Mouse (Mus musculus): Measurements from ENCODE around the gene Insc. TPM values are rescaled to one million over a fixed set of nuclear protein-coding genes. Genes with fewer than 3 reads are reported as not detected.

Gene Insc
- total RNA-seq, 2 experiments from 2014 or later: 1.3 TPM

DNA sequence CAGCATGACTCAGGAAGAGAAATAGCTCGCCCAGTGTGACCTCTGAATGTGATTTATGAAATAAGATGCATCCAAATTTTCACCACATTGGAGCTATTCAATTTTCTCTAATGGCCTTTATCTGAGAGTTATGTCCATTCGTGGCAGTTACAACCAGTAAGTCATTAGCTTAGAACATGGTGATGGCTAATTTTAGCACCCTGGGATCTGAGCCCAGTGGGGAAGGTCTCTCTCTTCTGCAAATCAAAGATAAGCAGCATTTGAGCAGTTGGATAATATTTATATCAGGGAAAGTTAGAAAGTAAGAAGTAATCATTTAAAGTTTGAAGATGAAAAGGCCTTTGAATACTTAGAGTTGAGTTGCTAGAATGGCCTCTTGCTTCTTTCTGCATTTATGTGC is 19.2 kb downstream of the Insc start:
- peak; percentile 29 to 30 for DNase-seq

DNA sequence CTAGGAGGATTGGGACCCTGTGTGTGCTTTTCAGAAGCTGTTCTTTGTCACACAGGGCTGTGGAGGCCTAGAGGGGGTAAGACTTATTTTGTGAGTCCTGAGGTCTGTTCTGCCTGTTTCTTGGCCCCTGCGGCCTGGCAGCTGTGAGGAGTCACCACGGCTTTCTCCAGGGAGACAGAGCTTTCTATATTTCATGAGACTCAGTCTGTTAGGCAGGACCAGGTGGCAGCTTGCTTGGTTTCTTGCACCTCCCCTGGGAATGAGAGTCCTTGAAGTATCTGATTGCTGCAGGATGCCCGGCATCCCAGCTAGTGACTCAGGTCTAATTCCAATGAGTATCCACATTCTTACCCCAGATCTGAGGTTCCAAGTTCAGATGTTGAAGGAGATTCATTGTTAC is 21.8 kb downstream of the Insc start:
- DNase-seq: no peak

DNA sequence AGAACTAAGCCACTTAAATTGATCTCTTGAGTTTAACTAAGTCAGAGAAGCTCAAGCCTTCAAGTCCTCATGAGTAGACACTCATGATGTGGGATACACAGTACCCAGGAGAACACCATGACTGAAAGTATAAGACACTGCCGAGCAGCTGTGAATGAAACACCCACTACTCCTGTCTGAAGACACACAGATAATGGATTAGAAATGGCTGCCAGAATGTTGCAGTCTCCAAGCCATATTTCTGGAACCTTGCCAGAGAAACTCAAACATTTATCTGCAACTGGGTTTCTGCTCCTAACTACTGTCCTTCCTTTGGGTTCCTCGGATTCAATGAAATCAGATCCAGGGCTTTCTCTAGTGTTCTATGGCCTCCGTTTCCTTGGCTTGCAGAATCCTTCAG is 23.0 kb downstream of the Insc start:
- no peak for DNase-seq

DNA sequence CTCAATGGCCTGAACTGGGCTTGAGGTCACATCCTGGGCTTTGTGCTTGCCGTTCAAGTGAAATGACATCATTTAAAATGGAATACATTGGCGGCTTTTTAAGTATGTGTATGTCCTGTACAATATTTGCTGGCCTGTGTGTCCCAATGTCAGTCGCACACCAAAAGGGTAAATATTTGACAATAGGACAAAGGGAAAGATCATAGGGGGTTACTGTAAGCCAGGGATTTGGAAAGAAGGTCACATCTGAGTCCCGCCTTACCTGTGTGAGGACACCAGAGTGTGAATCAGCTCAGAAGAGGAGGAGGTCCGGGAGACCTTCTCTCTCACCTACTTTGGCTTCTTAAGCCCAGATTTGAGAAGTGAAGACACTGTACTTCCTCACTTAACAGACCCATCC is 25.0 kb downstream of the Insc start:
- no peak for DNase-seq

DNA sequence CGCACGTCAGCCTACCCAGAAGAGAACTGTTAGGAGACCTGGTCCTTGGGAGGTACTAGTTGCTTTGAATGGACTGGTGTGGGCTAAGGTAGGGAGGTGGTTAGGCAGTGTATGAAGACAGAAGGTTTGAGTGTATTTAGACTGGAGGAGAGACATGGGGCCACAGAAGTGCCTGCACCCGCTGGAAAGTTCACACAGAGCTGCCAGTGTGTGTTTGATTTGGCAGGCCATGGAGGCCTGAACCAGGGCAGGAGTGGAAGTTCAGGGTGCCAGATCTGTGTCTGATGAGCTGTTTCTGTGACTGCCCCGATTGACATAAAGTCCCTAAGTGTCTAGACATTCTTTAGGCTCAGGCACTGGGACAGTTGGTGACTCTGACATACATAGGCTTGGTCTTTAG is 25.5 kb downstream of the Insc start:
- DNase-seq: no peak

DNA sequence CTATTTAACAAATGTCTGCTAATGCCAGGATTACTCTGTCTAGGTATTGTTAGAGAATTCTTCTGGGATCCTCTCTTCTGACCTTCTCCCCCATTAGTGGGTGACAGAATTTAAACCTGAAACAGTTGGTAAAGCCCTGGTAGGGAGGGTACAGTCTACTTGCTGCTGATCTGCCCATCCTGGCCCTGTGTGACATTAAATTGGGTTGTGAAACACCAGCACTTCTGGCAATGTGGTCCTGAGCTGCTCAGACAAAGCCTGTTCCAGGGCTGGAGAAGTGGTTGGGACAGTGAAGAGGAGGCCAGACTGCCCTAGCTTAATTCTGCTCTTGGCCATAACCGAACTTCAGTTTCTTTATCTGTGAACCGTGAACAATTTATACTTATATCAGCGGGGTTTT is 27.1 kb downstream of the Insc start:
- no peak for DNase-seq

DNA sequence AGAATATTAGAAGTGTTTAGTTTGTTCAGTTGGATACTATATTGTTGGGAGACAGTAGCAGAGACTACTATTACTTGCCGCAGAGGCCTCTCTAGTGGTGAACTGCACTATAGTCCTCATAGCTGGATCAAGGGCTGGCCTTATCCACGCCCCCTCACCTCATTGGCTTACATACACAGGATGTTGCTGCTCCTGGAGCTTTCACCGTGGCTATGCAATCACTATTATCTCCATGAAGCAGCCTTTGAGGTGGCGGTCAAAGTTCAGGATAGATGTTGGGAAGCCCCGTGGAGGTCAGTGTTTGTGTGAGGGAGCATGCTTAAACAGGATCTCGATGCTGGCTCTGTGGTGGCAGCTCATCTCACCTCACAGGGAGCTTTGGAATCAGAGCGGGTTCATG is 28.3 kb downstream of the Insc start:
- no peak for DNase-seq

DNA sequence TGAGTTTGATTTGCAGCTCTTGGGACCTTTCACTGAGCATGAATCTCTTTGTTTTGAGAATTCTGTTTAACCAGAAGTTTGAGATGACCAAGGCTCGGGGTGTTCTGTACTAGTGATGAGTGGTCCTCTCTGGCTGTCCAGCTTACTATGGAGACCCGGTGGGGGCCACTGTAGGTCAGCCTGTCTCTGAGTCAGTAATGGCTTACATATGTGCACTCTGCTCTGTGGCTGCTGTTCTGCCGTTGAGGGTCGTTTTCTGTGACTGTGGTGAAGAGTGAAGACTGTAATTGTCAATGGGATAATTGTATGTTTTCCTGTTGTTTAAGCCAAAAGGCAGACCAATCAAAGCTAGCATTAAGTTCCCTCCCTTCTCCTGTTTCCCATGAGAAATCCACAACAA is 30.3 kb downstream of the Insc start:
- no peak for DNase-seq

DNA sequence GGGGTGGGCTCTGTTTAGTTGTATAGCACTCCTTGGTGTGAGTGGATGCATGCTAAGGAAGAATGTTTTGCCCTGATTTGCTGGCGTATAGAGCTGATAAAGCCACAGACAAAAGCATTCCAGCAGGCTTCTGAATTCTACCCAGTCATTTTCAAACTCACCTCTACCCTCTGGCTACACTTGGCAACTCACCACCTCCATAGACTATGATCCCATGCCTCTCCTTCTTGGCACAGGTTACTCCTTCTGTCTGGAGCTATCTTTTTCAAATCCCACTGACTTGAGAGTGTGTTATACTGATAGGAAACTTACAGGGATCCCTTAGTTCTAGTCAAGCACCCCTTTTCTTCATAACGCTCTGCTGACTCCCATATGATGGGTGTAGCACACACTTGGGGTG is 32.4 kb downstream of the Insc start:
- DNase-seq: no peak

DNA sequence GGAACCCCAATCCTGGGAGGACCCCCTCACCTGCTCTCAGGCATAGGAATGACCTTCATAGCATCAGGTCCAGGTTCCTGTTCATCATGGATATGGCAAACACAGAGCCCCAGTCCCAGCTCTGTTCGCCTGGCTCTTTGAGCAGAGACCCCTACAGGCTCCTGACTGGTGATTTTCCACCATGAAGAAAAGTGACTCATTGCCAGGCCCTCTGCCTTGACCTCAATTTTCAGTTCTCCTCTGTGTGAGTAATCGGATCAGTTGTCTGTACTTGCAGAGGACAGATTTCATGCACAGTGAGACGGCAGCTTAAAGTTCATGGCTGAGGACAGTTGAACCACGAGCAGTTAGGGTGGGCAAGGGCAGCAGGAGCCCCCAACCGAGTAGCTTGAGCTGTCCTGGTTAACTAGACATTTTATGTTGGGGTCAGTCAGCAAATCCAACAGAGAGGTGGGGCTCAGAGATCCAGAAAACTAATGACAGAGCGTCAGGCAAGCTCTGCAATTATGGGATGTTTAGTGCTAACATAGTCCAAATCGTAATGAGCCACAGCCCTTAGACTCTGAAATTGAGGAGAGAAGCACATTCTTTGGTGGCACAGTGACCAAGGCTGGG is 34.8 kb downstream of the Insc start:
- peak; percentile 60 to 71 for DNase-seq

DNA sequence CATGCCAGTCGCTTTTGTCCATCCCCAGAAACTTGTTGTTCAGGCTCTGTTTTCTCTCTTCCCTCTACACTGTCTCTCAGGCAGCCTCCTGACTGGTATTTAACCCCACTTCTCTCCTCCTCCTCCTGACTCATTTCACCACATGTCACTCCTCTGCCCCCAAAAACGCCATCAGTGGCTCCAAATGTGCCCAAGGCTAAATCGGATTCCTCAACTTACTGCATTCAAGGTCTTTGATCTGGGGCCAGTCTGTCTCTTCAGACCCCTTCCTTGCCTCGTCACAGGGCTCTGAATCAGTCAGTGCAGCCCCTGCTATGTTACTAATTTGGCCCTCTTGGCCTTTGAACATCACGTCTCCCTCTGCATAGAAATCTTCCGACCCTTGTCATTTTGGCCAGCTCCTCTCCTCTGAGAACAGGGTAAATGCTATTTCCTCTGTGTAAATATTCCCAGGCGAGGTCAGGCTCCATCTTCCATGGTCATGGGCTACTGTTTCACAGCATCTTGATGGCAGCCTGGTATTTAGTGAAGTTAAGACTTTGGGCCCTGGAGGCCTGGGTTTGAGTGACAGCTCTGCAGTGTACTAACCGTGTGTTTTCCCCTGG is 35.7 kb downstream of the Insc start:
- peak; percentile 40 to 42 for DNase-seq

DNA sequence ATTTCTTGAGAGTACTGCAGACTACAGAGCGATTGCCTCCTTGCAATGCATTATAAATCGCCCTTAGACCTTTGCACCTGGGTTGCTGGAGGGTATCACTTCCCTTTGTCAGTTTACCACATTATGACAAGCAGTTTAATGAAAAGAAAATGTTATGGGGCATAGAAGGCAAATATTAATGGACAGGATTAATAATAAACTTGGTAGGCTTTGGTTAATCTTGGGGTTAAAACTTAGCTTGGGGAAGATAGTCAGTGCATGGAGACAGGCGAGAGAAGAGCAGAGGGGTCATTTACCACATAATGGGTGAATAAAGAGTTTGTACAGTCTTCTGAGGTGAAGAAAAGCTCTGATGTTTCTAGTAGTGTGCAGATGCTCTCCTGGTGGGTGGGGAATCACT is 39.8 kb downstream of the Insc start:
- DNase-seq: no peak

DNA sequence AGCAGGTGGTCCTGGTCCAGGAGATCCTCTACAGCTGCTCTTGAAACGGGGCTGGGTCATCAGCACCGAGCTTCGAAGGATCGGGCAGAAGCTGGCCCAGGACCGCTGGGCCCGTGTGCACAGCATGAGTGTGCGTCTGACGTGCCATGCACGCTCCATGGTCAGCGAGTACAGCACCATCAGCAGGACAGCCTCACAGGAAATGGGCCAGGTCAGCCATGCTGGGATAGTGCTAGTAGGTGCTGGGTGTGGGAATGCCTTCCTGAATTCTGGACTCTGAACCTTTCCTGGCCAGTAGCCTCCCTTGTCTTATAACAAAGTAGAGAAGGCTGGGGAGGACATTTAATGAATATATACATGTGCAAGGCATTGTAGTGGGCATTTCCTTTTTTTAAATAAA is 47.6 kb downstream of the Insc start:
- DNase-seq: no peak

DNA sequence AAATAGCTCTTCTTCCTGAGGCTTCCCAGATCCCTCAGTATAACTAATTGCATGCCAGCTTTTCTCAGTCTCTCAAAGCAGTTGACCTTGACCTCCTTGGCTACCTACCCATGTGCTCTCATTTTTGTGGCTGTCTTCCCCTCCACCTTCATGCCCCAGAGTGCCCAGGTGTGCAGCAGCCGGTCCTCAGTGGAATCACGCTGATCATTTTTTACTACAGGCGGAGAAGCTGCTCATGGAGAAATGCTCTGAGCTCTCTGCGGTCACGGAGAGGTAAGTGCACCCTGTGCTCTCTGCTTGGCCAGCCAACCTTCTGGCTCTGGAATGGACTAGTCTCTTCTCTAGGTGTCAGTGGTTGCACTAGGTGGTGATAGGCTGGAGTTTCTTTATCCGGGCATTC is 48.5 kb downstream of the Insc start:
- no peak for DNase-seq

DNA sequence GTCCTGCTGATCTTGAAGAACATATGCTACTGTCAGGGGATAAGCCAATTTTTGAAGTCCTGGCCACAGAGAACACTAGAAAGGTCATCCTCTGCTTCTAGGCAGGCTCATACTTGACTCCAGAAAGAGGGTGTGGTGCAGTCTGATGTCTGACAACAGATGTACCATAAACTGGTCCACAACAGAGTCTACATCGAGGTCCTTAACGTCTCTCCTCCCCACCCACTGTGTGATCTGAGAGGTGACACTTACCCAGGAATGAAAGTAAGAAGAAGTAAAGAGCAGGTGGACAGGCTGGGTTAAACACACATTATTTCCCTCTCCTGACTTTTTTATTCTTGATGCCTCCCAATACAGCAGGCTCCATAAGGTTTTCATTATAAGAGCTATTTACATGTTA is 50.9 kb downstream of the Insc start:
- no peak for DNase-seq

DNA sequence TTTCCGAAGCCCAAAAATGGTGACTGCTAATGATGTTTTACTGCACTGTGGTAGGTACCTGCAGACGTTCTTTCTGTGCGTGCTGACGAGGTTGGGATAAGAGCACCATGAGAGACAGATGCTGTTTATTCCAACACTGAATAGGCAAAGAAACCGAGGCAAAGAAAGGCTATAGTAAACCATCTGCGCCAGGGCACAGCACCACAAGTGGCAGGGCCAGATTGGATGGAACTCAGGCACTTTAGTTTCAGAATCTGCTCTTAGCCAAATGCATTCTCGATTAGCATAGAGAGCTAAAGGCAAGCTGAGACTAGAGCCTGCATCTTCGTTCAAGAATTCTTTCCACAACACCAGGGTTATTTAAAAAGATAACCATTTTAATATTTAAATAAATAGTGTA is 59.1 kb downstream of the Insc start:
- DNase-seq: no peak

DNA sequence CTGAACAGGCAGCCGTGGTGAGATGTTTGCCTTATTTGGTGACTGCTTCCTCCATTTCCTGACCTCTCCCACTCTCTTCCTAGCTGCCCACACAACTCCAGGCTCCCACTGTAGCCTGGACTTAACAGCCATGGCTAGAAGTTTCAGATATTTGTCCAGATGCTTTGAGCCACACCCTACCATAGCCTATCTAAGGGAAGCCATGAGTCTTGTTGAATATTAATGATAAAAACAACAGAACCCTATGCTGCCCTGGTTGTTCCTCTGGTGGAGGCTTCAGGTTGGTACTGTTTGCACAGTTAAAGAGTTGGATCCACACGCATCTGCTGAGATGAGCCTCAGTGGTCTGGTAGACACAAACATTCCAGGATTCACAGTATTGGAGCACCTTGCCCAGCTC is 61.8 kb downstream of the Insc start:
- DNase-seq: no peak

DNA sequence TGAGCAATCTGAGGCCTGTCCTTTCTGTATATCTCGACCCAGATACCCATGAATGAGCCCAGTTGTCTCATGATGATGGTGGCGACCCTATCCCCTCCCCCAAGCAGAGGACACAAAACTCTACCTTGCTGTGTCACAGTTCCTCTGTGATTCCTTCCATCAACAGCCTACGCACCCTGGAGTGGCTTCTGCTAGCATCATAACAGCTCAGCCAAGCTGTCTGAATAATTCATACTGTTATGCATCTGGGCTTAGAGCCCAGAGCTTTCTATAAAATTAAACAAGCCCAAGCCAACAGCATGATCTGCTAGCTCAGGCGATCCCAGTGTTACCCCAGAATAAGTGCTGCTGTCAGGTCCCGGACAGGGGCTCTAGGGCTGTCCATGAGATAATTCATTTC is 63.8 kb downstream of the Insc start:
- DNase-seq: no peak

DNA sequence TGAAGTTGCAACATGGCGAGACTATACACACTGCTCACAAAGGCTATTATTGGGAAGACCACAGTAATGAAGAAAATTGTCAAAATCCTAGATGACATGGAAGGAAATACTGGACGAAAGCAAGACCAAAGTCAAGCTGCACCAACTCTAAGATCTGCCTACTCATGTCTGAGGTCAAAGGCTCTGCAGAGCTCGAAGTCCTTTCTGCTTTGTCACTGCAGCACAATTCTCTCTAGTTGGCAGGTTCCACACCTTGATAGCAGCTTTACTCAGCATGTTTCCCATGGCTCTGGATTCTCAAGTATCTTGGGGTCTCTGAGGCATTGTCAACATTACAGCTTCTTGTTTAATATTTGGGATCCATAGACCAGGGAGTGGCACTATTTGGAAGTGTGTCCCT is 64.8 kb downstream of the Insc start:
- no peak for DNase-seq

DNA sequence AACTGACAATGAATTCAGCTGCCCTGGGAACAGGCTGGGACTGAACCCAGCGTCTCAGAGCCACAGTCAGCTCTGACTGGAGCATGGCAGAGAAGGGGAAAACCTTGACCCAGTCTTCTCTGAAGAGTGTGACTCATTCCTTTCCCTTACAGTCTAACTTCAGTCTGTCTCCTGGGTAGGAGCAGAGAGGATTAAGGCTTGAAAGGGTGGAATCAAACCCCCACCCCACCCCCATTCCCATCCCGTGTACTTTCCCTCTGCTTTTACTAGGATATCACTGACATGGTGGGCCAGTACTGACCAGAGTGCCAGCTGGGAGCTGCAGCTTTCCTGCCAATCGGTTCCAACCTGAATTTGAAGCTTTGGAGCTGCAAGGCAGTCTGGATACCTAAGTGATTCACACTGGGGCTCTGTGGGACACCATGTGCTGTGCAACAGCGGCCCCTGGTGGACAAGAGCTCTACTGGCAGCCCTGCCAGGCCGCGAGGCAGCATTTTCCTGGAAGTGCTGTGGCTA is 73.9 kb downstream of the Insc start:
- peak; percentile 91 to 93 for DNase-seq

DNA sequence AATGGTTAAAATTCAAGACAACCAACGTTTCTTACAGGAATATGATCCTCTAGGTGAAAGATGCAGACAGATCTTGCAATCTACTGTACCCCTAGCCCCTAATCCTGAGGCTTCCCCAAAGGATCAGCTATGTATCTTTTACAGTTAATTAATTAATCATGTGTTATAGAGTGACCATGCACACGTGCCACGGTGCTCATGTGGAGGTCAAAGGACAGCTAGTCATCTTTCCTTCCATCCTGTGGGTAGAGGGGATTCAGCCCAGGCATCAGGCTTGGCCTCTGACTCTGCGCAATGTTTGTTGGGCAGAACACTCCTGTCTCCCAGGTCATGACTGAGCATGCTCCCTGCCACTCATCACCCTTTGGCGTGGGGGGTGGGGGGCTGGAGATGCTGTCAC is 74.4 kb downstream of the Insc start:
- DNase-seq: no peak

DNA sequence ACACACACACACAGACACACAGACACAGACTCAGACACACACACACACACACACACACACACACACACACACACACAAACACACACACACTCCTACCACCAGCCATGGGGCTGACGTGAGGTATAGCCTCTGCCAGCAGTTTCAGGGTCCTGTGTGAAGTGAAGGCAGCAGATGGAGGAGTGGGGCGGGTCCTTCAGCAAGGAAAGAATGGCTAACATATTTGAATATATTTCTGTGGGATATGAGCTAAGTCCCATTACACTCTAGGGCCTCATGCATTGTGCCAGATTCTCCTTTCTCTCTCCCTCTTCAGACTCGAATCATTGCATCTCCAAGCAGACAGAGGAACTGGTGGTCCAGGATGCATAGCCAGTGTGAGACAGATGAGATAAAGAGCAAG is 74.9 kb downstream of the Insc start:
- DNase-seq: no peak

DNA sequence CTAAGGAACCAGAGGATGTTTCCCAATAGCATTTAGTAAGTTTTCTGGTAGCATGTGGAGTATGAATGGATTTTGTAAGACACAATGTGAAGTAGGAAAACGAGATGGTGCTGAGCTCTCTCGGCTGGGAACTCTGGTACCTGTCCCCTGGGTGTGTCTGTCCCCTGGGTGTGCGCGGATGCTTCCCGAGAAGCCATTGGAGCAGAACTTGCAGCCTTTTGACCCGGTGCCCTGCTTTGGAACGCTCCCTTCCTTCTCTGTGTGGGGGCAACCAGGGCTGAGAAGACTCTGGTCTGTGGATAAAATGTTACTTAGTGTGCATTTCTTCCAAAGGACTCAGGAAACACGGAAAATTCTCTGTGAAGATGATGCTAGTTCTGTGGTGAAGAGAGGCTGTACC is 75.3 kb downstream of the Insc start:
- DNase-seq: no peak

DNA sequence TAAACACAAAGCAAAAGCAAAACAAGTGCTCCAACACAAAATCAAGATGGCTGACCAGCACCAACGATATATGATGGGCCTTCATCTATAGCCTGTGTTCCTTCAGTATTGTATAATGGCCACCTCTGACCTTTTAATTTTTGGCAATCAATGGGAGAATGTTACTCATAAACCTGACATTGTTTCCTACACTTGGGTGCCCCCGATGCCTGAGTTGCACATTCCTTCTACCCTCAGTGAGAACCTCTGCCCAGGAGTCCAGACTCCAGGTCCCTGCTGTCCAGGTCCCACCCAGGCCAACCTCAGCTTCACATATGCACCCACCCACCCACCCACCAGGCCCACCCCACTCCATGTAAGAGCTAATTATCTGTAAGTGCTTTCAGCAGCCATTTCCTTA is 79.2 kb downstream of the Insc start:
- no peak for DNase-seq

DNA sequence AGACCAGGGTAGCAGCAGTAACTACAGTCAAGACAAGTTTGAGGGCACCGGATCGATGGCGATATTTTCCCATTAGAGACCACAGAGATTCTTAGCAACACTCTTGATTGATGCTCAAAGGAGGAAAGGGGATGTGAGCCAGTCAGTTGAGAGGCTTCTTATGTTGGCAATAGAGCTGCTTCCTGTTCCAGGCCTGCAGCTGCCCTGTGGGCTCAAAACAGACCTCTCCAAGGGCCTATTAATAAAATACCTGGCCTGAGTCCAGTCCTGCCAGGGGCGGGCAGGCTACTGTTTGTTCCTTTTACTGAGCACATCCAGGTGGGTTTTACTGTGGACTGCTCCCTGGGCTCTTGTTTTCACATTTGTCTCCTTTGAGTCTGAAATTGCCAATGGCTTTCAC is 83.9 kb downstream of the Insc start:
- no peak for DNase-seq
